Comparison of ENCODE assay signal across 8 mouse cellular contexts in the genomic region with DNA sequence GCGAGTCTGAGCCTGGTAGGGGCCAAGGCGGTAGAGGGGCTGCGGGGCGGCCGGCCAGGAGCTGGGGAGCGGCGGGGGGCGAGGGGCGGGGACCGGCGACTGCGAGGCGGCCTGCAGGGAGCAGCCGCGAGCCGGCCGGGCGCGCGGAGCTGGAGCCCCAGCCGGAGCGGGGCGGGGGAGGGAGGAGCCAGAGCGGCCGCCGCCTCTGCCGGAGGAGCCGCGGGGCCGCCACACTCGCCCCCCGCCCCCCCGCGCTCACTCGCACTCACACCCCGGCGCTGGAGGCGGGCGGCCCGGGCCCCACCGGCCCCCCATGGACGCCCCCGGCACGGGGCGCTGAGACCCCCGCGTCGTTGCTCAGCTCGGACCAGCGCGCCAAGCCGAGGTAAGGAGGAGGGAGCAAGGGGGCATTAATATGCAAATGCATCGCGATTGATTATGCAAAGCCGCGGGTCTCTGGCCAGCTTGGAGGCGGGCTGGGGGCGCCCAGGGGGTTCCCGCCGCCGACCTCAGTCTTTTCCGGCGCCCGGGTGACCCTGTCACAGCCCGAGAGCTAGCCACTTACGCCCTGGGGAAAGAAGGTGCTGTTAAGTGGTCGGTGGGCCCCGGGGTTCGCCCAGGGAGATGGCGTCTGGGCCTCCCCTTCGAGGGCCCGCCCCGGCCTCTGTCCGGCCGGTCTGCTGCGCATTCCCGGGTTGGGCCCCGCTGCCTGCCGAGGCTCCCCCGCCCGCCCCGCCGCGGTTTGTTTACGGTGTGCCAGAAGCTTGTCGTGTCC. TPM values are rescaled to one million over a fixed set of nuclear protein-coding genes. Genes with fewer than 3 reads are reported as not detected.
A peak's percentile ranks its signal among the peaks of the same experiment; 100 is the strongest.
DNase-seq lines count a peak whose midpoint lies in the region; ATAC-seq lines count a peak whose summit lies in the region.

No protein-coding gene starts in this region.

- peak overlapping the region; percentile 95 for H3K27ac ChIP-seq in liver, embryonic 13.5 days

- DNase-seq in 3T3-L1 (ENCODE audit: low read depth, low spot score): peak; percentile 58
- peak; percentile 77 for DNase-seq in T-cell, adult 2 months (ENCODE audit: low spot score)
- peak; percentile 83 for DNase-seq in embryo, embryonic 10 days (ENCODE audit: low spot score)
- DNase-seq in heart, adult 18-20 months: peak; percentile 81 to 91
- DNase-seq in kidney, adult 18-20 months: peak; percentile 90
- DNase-seq in liver, embryonic 13.5 days: peak; percentile 68
- DNase-seq in naive thymus-derived CD4-positive, alpha-beta T cell, adult 2 months (ENCODE audit: low read depth): peak; percentile 80
- peak; percentile 72 for DNase-seq in testis, postnatal 14 days (ENCODE audit: low spot score)

- no peaks in the 10 kb centered on the region for H3K27me3 ChIP-seq in liver, embryonic 13.5 days

- peak overlapping the region; percentile 97 for H3K4me2 ChIP-seq in liver, embryonic 13.5 days

- no peaks in the 10 kb centered on the region; the same call in 1 of the 2 replicates for H3K36me3 ChIP-seq in liver, embryonic 13.5 days

- H3K4me3 ChIP-seq in liver, embryonic 13.5 days (replicated peaks): peak overlapping the region; percentile 92

- WGBS in liver, embryonic 13.5 days (ENCODE audit: insufficient replicate concordance): under 1% methylated on average over 67 of the region's 86 CpGs

- ATAC-seq in liver, embryonic 13.5 days (ENCODE audit: low read depth): peak; percentile 73

- no peaks in the 10 kb centered on the region for H3K9me3 ChIP-seq in liver, embryonic 13.5 days (replicated peaks)

- peak overlapping the region; percentile 96 for H3K9ac ChIP-seq in liver, embryonic 13.5 days

- peaks cover 85% of the 10 kb centered on the region for H3K4me1 ChIP-seq in liver, embryonic 13.5 days (replicated peaks)

RNA-seq across cellular contexts. Expression of a gene that starts 1.4 kb away (rescaled TPM):
- total RNA-seq in heart, adult 18-20 months (2021): 100 to 1,000 TPM in 1 of 2 experiments, 10 to 100 TPM in 1; 99.7 to 103 TPM
- polyA plus RNA-seq in liver, embryonic 13.5 days (2015; fragmentation: Nextera tagmentation; extraction: Ambion mirVana): 8.8 and 9.8 TPM in 2 replicates

RNA-seq across cellular contexts. Expression of a gene that starts 12.6 kb away (rescaled TPM):
- 10 to 100 TPM; 42.0 to 44.2 TPM for total RNA-seq in heart, adult 18-20 months (2021)
- polyA plus RNA-seq in liver, embryonic 13.5 days (2015; fragmentation: Nextera tagmentation; extraction: Ambion mirVana): 27.6 and 36.0 TPM in 2 replicates

RNA-seq across cellular contexts. Expression of a gene that starts 33.3 kb away (rescaled TPM):
- 10 to 100 TPM; 54.2 to 67.6 TPM for total RNA-seq in heart, adult 18-20 months (2021)
- 0.59 and 1.0 TPM in 2 replicates for polyA plus RNA-seq in liver, embryonic 13.5 days (2015; fragmentation: Nextera tagmentation; extraction: Ambion mirVana)

RNA-seq across cellular contexts. Expression of a gene that starts 40.7 kb away (rescaled TPM):
- total RNA-seq in heart, adult 18-20 months (2021): not detected
- polyA plus RNA-seq in liver, embryonic 13.5 days (2015; fragmentation: Nextera tagmentation; extraction: Ambion mirVana): not detected in 2 replicates

RNA-seq across cellular contexts. Expression of a gene that starts 53.5 kb away (rescaled TPM):
- total RNA-seq in heart, adult 18-20 months (2021): 10 to 100 TPM; 71.7 to 73.3 TPM
- polyA plus RNA-seq in liver, embryonic 13.5 days (2015; fragmentation: Nextera tagmentation; extraction: Ambion mirVana): 6.8 and 6.9 TPM in 2 replicates

Comparison
In these comparisons a context has a peak if more than half of its experiments do, and no peak if none do; other contexts are left out.
1. Peak in every context shown above with its lines: DNase-seq, ATAC-seq, H3K4me3 ChIP-seq and H3K27ac ChIP-seq.